Mouse (Mus musculus): ENCODE results near the gene Ston2. TPM values are rescaled to one million over a fixed set of nuclear protein-coding genes. Genes with fewer than 3 reads are reported as not detected.

Gene Ston2
- polyA plus RNA-seq, 1 experiment from 2014 or later = 16.4 TPM

DNA sequence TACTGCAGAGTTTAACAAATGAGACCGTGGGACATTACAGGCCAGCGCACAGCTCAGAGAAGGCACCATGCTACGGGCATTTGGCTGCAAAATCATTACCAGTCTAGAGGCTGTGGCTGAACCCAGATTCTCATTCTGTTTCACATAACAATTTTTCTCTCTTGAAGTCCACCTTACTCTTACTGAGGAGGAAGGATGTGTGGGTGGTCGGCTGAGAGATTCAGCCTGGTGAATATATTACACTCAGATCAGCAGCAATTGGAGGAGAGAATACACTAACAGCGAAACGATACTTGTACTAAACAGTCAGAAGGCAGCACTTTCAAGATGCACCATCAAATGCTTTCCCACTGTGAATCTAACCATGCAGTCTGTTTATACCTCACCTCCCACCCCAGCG, 74.8 kb downstream of the Ston2 start:
- 90% methylated on average over 7 of the region's 7 CpGs for WGBS
- H3K4me2 ChIP-seq (replicated peaks; ENCODE audit: low read depth, low read length) = no peak overlapping the region
- no peaks in the 10 kb centered on the region for H3K4me1 ChIP-seq (ENCODE audit: control insufficient read depth, insufficient read depth, low read length)
- no peak overlapping the region for H3K4me3 ChIP-seq (ENCODE audit: low read depth, low read length)
- no peak overlapping the region for H3K27ac ChIP-seq (ENCODE audit: low read length)
- H3K36me3 ChIP-seq (ENCODE audit: control insufficient read depth, insufficient read depth, low read length) = no peaks in the 10 kb centered on the region
- no peak for ATAC-seq (ENCODE audit: insufficient number of reproducible peaks, insufficient read depth, low FRiP score, low read depth)
- no peak overlapping the region for H3K9ac ChIP-seq (replicated peaks; ENCODE audit: low read depth, low read length)
- no peaks in the 10 kb centered on the region for H3K9me3 ChIP-seq (ENCODE audit: control insufficient read depth, low read depth, low read length)
- no peaks in the 10 kb centered on the region for H3K27me3 ChIP-seq (ENCODE audit: control insufficient read depth, insufficient read depth, low read length)

DNA sequence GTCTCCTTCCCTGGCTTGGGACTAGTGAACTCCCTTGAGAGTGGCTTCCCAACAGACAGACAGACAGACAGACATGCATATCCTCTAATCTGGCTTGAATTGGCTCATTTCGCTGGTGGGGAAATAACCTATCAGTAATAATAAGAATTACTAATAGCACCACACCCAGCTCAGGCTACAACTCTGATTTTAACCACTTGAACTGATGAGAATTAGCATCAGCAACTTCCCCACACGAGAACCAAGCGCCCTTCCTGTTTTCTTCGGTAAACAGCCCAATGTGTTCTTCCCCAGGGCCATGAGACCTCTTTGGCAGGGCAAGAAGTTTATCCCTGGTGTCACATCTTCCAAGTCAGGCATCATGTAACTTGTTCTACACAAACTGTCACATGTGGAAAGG, 76.5 kb downstream of the Ston2 start:
- Histone ChIP-seq H3K4me3 (ENCODE audit: low read depth, low read length) (no peak overlapping the region), H3K27me3 (ENCODE audit: control insufficient read depth, insufficient read depth, low read length) (no peaks in the 10 kb centered on the region), H3K36me3 (ENCODE audit: control insufficient read depth, insufficient read depth, low read length) (no peaks in the 10 kb centered on the region), H3K9ac (replicated peaks; ENCODE audit: low read depth, low read length) (no peak overlapping the region), H3K4me2 (replicated peaks; ENCODE audit: low read depth, low read length) (no peak overlapping the region), H3K27ac (ENCODE audit: low read length) (no peak overlapping the region), H3K4me1 (ENCODE audit: control insufficient read depth, insufficient read depth, low read length) (no peaks in the 10 kb centered on the region), H3K9me3 (ENCODE audit: control insufficient read depth, low read depth, low read length) (no peaks in the 10 kb centered on the region)
- 88% methylated on average over 4 of the region's 4 CpGs for WGBS
- no peak for ATAC-seq (ENCODE audit: insufficient number of reproducible peaks, insufficient read depth, low FRiP score, low read depth)

DNA sequence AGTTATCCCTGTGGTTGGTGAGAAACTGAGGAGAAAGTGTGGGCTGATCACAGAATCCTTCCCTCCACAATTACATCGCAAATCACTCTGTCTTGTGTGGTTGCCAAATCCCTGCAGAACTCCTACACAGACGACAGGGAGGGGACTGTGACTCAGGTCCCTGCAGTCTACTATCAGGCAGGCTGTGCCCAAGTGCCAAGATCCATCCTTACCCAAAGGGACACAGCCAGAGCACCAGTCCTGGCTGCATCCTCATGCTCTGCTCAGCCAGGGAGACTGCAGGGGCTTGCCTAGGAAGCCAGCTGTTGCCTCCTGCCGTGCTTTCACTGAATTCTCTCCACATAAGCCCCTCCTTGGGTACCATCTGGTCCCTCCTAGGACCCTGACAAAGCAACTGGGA, 77.3 kb downstream of the Ston2 start:
- Histone ChIP-seq H3K9ac (replicated peaks; ENCODE audit: low read depth, low read length) (no peak overlapping the region), H3K27ac (ENCODE audit: low read length) (no peak overlapping the region), H3K4me3 (ENCODE audit: low read depth, low read length) (no peak overlapping the region), H3K36me3 (ENCODE audit: control insufficient read depth, insufficient read depth, low read length) (no peaks in the 10 kb centered on the region), H3K4me1 (ENCODE audit: control insufficient read depth, insufficient read depth, low read length) (no peaks in the 10 kb centered on the region), H3K9me3 (ENCODE audit: control insufficient read depth, low read depth, low read length) (no peaks in the 10 kb centered on the region), H3K27me3 (ENCODE audit: control insufficient read depth, insufficient read depth, low read length) (no peaks in the 10 kb centered on the region), H3K4me2 (replicated peaks; ENCODE audit: low read depth, low read length) (no peak overlapping the region)
- WGBS = 45% methylated on average over 3 of the region's 3 CpGs
- no peak for ATAC-seq (ENCODE audit: insufficient number of reproducible peaks, insufficient read depth, low FRiP score, low read depth)

DNA sequence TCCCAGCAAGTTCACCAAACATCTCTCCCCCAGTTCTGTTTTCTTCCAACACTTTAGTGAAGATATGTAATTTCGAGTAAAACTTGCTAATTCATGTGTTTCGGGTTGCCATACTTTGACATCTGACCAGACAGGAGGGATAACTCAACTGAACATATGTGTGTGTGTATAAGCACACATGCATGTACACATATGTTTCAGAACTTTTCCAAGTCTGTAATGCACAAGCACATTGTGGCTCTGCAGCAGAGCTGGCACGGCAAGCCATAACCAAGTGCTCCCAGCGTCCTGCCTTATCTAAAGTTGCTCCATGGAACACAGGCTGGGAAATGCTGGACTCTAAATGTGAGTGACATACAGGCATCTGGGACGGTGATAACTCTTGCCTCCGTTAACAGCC, 78.6 kb downstream of the Ston2 start:
- no peak overlapping the region for H3K4me3 ChIP-seq (ENCODE audit: low read depth, low read length)
- ATAC-seq (ENCODE audit: insufficient number of reproducible peaks, insufficient read depth, low FRiP score, low read depth) = no peak
- H3K9ac ChIP-seq (replicated peaks; ENCODE audit: low read depth, low read length) = no peak overlapping the region
- no peak overlapping the region for H3K27ac ChIP-seq (ENCODE audit: low read length)
- 74% methylated on average over 6 of the region's 6 CpGs for whole genome bisulfite sequencing
- no peak overlapping the region for H3K4me2 ChIP-seq (replicated peaks; ENCODE audit: low read depth, low read length)
- H3K36me3 ChIP-seq (ENCODE audit: control insufficient read depth, insufficient read depth, low read length) = no peaks in the 10 kb centered on the region
- no peaks in the 10 kb centered on the region for H3K27me3 ChIP-seq (ENCODE audit: control insufficient read depth, insufficient read depth, low read length)
- no peaks in the 10 kb centered on the region for H3K4me1 ChIP-seq (ENCODE audit: control insufficient read depth, insufficient read depth, low read length)
- H3K9me3 ChIP-seq (ENCODE audit: control insufficient read depth, low read depth, low read length) = no peaks in the 10 kb centered on the region

DNA sequence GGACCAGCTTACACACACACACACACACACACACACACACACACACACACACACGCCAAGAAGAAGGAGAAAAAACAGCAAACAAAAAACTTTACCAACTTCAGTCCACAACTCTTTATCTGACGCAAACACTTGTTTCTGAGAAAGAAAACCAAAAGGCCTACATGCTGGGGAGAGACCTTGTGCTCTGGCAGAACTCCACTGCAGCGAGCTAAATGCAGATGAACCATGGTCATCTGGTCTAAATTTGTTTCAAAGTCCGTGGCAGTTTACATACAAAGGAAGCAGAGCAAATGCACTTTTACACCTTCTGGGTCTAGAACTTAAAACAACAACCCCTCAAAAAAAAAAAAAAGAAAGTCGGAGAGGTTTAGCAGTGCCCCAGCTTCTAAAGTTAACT, 79.0 kb downstream of the Ston2 start:
- no peaks in the 10 kb centered on the region for H3K4me1 ChIP-seq (ENCODE audit: control insufficient read depth, insufficient read depth, low read length)
- H3K36me3 ChIP-seq (ENCODE audit: control insufficient read depth, insufficient read depth, low read length) = no peaks in the 10 kb centered on the region
- no peaks in the 10 kb centered on the region for H3K9me3 ChIP-seq (ENCODE audit: control insufficient read depth, low read depth, low read length)
- no peak overlapping the region for H3K9ac ChIP-seq (replicated peaks; ENCODE audit: low read depth, low read length)
- ATAC-seq (ENCODE audit: insufficient number of reproducible peaks, insufficient read depth, low FRiP score, low read depth) = no peak
- WGBS = 74% methylated on average over 5 of the region's 5 CpGs
- H3K4me3 ChIP-seq (ENCODE audit: low read depth, low read length) = no peak overlapping the region
- H3K4me2 ChIP-seq (replicated peaks; ENCODE audit: low read depth, low read length) = no peak overlapping the region
- H3K27ac ChIP-seq (ENCODE audit: low read length) = no peak overlapping the region
- no peaks in the 10 kb centered on the region for H3K27me3 ChIP-seq (ENCODE audit: control insufficient read depth, insufficient read depth, low read length)

DNA sequence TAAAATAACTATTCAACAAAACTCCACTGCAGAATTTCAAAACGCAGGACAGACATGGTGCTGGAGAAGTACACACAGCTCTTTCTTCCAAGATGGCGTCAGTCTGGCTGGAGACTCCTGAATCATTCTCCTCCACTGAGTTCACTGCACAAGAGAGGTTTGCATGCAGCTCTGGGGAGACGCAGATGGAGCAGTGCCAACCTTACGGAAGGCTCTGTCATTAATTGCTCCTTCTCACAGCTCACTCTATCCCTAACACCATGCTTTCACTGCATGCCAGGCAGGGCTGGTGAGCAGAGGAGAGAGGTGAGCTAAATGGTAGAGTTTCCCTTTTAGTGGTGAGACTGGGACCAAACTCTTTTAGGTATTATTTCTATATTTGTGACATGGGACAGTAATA, 80.4 kb downstream of the Ston2 start:
- 81% methylated on average over 4 of the region's 4 CpGs for WGBS
- Histone ChIP-seq H3K4me1 (ENCODE audit: control insufficient read depth, insufficient read depth, low read length) (no peaks in the 10 kb centered on the region), H3K9ac (replicated peaks; ENCODE audit: low read depth, low read length) (no peak overlapping the region), H3K27ac (ENCODE audit: low read length) (no peak overlapping the region), H3K27me3 (ENCODE audit: control insufficient read depth, insufficient read depth, low read length) (no peaks in the 10 kb centered on the region), H3K36me3 (ENCODE audit: control insufficient read depth, insufficient read depth, low read length) (no peaks in the 10 kb centered on the region), H3K4me2 (replicated peaks; ENCODE audit: low read depth, low read length) (no peak overlapping the region), H3K4me3 (ENCODE audit: low read depth, low read length) (no peak overlapping the region), H3K9me3 (ENCODE audit: control insufficient read depth, low read depth, low read length) (no peaks in the 10 kb centered on the region)
- no peak for ATAC-seq (ENCODE audit: insufficient number of reproducible peaks, insufficient read depth, low FRiP score, low read depth)

DNA sequence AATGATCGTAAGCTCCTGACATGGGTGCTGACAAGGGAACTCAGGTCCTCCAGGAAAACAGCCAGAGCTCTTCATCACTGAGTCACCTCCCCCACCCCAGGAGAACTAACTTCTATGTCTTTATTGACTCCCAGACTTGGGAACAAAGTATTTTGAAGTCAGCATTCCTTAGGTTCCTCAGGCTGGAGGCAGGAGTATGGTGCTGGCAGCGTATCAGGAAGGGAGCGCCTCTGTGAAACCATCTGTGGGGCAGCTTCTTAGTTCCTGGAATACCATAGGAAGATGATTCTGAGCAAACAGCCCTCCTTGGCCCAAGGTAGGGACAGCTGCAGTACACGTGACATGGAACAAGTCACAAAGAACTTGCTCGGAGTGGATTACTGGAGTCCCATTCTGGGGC, 84.7 kb downstream of the Ston2 start:
- H3K9ac ChIP-seq (replicated peaks; ENCODE audit: low read depth, low read length) = no peak overlapping the region
- H3K36me3 ChIP-seq (ENCODE audit: control insufficient read depth, insufficient read depth, low read length) = no peaks in the 10 kb centered on the region
- no peak overlapping the region for H3K4me3 ChIP-seq (ENCODE audit: low read depth, low read length)
- no peaks in the 10 kb centered on the region for H3K4me1 ChIP-seq (ENCODE audit: control insufficient read depth, insufficient read depth, low read length)
- H3K4me2 ChIP-seq (replicated peaks; ENCODE audit: low read depth, low read length) = no peak overlapping the region
- no peaks in the 10 kb centered on the region for H3K27me3 ChIP-seq (ENCODE audit: control insufficient read depth, insufficient read depth, low read length)
- ATAC-seq (ENCODE audit: insufficient number of reproducible peaks, insufficient read depth, low FRiP score, low read depth) = no peak
- H3K27ac ChIP-seq (ENCODE audit: low read length) = no peak overlapping the region
- WGBS = 73% methylated on average over 5 of the region's 5 CpGs
- no peaks in the 10 kb centered on the region for H3K9me3 ChIP-seq (ENCODE audit: control insufficient read depth, low read depth, low read length)

DNA sequence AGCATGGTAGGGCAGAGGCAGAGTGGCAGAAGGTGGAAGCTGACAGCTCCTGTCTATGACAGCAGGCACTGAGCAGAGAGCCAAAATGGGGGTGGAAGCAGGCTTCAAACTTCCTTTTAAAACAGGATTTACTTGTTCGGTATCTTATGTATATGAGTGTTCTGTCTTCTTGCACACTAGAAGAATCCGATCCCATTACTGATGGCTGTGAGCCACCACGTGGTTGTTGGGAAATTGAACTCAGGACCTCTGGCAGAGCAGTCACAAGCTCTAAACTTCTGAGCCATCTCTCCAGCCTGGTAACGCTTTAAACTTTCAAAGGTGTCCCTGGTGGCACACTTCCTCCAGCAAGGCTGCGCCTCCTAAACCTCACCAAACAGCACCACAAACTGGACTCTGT, 85.4 kb downstream of the Ston2 start:
- no peaks in the 10 kb centered on the region for H3K27me3 ChIP-seq (ENCODE audit: control insufficient read depth, insufficient read depth, low read length)
- H3K9ac ChIP-seq (replicated peaks; ENCODE audit: low read depth, low read length) = no peak overlapping the region
- H3K4me2 ChIP-seq (replicated peaks; ENCODE audit: low read depth, low read length) = no peak overlapping the region
- no peaks in the 10 kb centered on the region for H3K4me1 ChIP-seq (ENCODE audit: control insufficient read depth, insufficient read depth, low read length)
- ATAC-seq (ENCODE audit: insufficient number of reproducible peaks, insufficient read depth, low FRiP score, low read depth) = no peak
- H3K36me3 ChIP-seq (ENCODE audit: control insufficient read depth, insufficient read depth, low read length) = no peaks in the 10 kb centered on the region
- H3K9me3 ChIP-seq (ENCODE audit: control insufficient read depth, low read depth, low read length) = no peaks in the 10 kb centered on the region
- WGBS = 91% methylated on average over 5 of the region's 5 CpGs
- no peak overlapping the region for H3K27ac ChIP-seq (ENCODE audit: low read length)
- no peak overlapping the region for H3K4me3 ChIP-seq (ENCODE audit: low read depth, low read length)

DNA sequence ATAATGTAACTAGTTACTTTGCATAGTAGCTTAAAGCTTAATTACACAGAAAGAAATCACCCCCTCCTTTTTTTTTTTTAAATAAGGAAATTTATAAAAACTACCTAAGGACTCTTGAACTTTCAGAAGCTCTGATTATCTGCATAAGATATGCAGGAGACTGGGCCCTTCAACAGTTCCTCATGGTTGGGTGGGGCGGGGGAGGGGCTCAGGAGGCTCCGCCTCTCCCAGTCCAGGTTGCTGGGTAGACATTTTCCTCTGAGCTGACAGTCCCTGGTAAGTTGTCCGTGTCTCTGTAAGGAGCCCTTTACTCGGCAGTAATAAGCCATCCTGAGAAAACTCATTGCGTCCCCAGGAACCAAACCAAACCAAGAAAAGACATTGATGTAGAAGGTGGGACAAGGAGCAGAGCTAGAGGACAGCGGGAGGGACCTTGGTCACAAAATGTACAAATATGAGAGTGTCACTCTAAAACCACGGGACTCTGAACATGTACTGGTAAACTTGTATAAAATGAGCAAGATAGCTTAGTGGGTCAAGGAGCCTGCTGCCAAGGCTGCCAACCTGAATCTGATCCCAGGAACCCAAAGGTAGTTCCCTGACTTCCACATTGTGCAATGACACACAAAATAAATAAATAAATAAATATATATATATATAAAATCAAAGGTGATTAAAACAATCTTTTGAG, 88.6 kb downstream of the Ston2 start:
- H3K9ac ChIP-seq (replicated peaks; ENCODE audit: low read depth, low read length) = no peak overlapping the region
- H3K4me2 ChIP-seq (replicated peaks; ENCODE audit: low read depth, low read length) = no peak overlapping the region
- no peak for ATAC-seq (ENCODE audit: insufficient number of reproducible peaks, insufficient read depth, low FRiP score, low read depth)
- 90% methylated on average over 7 of the region's 7 CpGs for WGBS
- no peaks in the 10 kb centered on the region for H3K36me3 ChIP-seq (ENCODE audit: control insufficient read depth, insufficient read depth, low read length)
- H3K4me3 ChIP-seq (ENCODE audit: low read depth, low read length) = no peak overlapping the region
- H3K27me3 ChIP-seq (ENCODE audit: control insufficient read depth, insufficient read depth, low read length) = no peaks in the 10 kb centered on the region
- no peaks in the 10 kb centered on the region for H3K4me1 ChIP-seq (ENCODE audit: control insufficient read depth, insufficient read depth, low read length)
- H3K27ac ChIP-seq (ENCODE audit: low read length) = no peak overlapping the region
- H3K9me3 ChIP-seq (ENCODE audit: control insufficient read depth, low read depth, low read length) = no peaks in the 10 kb centered on the region

Measured in stomach, embryonic 14.5 days (tissue).